Mouse (Mus musculus) brain, embryonic 14.5 days (tissue): ENCODE measurements around the gene Atg2a. TPM values are rescaled to one million over a fixed set of nuclear protein-coding genes. Genes with fewer than 3 reads are reported as not detected.
A peak's percentile ranks its signal among the peaks of the same experiment; 100 is the strongest.

Experiments
- DNase-seq: peaks from one replicate; pipeline ENCODE4 v3.0.0-alpha.2; 2011; ENCODE audit warnings: low read depth
- CTCF ChIP-seq: fragments of 200-500 bp; IDR thresholded peaks from 2 replicates; pipeline ENCODE4 v1.5.1; 2012; ENCODE audit warnings: inconsistent platforms, mild to moderate bottlenecking, moderate library complexity, borderline replicate concordance; ENCODE audit not compliant: insufficient read depth, insufficient read length; ENCODE audit errors: extremely low read depth
- POLR2A ChIP-seq: fragments of 200-500 bp; IDR thresholded peaks from 2 replicates; pipeline ENCODE4 v1.6.1; 2012; ENCODE audit warnings: mild to moderate bottlenecking, inconsistent platforms, borderline replicate concordance; ENCODE audit not compliant: poor library complexity, insufficient read depth, insufficient read length, severe bottlenecking; ENCODE audit errors: extremely low read depth
- polyA plus RNA-seq: library from polyadenylated mRNA; depleted of rRNA; stranded (reverse); fragments of >200 nt; gene quantifications from 2 replicates; pipeline ENCODE4 v1.2.3, GENCODE M21; 2012

Atg2a gene
- polyA plus RNA-seq, 1 experiment, result 28.9 TPM

GRCm38 (mm10) chr19:6268670-6269132 is 27.2 kb downstream of the Atg2a start:
- DNase-seq, result no peak
- TF ChIP-seq POLR2A (no peak), CTCF (no peak)

DNA sequence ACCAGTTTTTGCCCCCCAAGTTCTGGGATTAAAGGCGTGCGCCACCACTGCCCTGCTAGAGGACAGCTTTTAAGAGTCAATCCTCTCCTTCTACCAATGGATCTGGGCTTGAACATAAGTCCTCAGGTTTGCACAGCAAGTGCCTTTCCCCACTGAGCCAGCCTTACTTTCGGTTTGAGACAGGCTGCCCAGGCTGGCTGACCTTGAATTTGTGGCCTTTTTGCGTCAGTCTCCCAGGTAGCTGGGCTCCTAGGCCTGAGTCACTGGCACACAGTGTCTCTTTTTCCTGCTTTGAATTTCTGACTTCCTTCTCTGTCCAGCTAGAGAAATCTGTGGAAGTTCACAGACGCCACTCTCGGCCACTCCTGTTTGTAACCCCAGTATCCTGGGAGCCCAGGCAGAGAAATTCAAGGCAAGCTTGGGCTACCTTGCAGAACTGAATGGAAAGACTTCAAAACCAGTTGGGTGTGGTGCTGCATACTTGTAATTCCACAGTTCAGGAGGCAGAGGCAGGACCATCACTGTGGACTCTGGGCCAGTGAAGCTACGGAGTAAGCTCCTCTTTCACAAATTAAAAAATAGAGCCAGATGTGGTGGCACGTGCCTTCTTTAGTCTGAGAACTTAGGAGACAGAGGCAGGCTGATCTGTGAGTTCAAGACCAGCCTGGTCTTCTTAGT is 28.5 kb downstream of the Atg2a start:
- DNase-seq, result no peak
- TF ChIP-seq POLR2A, result no peak
- no peak for TF ChIP-seq CTCF

DNA sequence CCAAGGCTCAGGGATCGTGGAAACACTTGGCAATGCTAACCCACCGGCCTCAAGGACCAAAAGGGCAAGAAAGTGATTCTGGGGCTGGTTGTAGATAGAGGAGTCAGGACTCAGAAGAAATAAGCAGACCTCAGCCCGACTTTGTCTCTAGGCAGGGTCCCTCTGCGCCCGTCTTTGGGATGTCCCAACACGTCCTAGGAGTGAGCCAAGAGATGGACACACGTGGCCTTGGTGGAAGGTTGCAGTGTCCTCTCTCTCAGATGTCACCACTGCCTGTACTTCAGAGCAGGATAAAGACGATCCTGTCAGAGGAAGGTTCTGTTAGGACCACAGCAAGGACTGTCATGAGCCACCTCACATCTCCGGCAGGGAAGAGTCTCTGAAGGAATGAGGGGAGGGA is 29.2 kb downstream of the Atg2a start:
- TF ChIP-seq POLR2A (no peak), CTCF (no peak)
- no peak for DNase-seq

GRCm38 (mm10) chr19:6271206-6271605 is 29.7 kb downstream of the Atg2a start:
- TF ChIP-seq POLR2A (no peak), CTCF (no peak)
- no peak for DNase-seq

GRCm38 (mm10) chr19:6272053-6272452 is 30.6 kb downstream of the Atg2a start:
- DNase-seq, result no peak
- no peak for TF ChIP-seq CTCF
- TF ChIP-seq POLR2A, result no peak

GRCm38 (mm10) chr19:6272738-6273137 is 31.3 kb downstream of the Atg2a start:
- no peak for TF ChIP-seq CTCF
- DNase-seq, result no peak

DNA sequence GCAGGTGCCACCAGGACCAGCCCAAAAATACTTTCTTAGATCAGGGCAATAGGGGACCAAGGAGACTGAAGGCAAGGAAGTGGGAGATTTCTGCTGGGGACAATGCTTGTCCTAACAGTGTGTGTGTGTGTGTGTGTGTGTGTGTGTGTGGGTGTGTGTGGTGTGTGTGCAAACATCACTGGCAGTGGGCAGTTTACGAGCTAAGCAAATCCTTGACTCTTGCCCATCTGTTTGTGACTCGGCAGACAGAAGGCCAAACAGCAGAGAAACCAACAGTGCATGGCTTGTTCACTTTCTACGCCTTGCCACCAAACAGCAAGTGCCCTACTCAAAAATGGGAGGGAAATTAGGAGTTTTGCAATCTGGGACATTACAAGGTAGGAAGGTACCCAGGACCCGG is 32.1 kb downstream of the Atg2a start:
- no peak for TF ChIP-seq CTCF
- TF ChIP-seq POLR2A, result no peak
- DNase-seq, result no peak

DNA sequence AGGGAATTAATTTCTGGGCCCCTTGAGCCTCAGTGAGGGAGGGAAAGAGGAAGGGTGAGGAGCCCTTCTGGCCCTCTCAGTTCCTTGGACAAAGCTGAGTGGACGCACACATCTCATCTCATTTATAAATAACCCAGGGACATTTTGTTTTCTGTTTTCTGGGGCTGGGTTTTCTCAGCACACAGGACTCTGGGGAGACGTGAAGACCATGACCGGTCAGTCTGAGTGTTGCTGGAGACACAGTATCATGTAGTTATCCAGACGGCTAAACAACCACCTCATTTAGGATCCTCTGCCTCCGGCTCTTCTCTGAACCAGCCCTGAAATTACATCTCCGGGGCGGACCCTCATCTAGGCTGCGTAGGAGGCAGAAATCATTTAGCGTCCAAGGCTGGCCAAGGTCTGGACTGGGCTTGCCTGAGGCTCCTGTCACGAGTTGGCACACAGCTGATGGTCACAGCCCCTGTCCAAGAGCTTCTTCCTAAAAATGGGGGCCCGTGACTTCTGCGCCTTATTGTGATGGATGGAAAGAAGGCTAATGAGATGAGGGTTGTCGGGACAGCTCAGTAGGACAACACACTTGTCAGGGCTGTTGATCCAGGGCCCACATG is 32.6 kb downstream of the Atg2a start:
- no peak for DNase-seq
- TF ChIP-seq POLR2A (no peak), CTCF (no peak)

DNA sequence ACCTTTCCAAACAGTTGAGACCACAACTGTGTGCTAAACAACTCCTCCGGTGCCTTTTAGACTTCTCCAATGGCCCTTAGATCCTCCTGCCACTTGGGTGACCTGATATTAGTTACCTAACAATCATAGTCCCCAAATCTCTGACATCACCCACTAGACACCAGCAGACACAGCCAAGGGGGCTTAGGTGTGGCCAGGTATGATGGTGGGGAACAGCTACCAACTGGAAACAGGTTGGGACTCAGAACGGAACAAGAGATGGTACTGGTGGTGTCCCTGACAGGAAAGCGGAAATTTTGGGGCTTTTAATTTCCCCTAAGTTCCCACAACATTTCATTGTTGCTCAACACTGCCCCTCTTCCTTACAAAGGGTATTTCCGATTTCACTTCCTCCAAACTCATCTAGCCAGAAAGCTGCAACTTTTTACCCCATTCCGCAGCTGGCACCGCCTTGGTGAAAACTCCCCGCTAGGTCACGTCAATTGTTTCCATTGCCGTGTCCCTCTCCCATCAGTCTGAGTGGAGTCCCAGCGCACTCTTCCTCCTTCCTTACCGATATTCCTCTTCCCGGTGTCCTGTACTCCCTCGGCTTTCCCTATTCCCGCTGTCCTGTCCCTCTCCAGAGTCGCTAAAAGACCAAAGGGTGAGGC is 34.4 kb downstream of the Atg2a start:
- no peak for TF ChIP-seq POLR2A
- TF ChIP-seq CTCF, result no peak
- DNase-seq, result no peak

- peak; percentile 99 for DNase-seq
- TF ChIP-seq CTCF, result peak; percentile 84
- peak; percentile 77 for TF ChIP-seq POLR2A
These were observed 35.3 kb downstream of the Atg2a start, which contains the start of gene Ehd1 for GRCm38 (mm10) chr19:6276426-6277421. Gene Ehd1, plus strand, starts transcription at chr19:6276725.

DNA sequence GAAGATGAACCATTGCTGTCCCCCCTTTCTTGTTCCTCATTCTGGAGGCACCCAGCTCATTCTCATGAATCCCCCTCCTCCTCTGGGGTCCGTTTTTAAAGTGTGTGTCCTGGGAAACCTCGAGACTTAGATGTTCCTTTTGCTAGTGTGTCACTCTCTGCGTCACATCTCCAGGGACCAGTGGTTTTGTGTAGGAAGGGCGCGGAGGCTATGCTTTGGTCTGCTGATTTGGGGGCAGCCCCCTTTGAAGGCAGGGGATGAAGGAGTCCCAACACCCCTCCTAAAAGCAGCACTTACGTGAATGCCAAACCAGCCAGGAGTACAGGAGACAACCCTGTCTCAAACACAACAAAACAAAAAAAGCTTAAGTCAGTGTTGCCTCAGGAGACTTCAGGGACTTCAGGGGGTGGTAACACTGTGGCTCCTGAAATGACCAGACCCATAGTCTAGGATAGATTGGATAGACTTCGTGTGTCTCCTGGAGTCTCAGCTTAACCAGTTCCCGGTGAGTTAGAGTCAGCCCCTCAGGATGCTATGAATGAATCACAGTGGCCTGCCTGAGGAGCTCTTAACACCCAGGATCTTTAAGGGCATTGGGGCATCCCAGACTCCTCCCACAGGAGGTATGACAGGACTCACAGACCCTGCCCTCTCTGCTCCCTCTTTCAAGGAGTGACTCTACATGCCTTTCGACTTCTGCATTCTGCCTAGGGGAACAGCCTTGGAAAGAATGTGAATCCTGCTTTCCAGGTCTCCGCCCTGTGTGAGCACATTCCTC is 36.4 kb downstream of the Atg2a start:
- DNase-seq, result peak; percentile 33

More for the DNA sequence above, 36.4 kb downstream of the Atg2a start:
- TF ChIP-seq POLR2A, result no peak
- TF ChIP-seq CTCF, result no peak
